ENCODE assay signal across 15 mouse cellular contexts in the genomic region with DNA sequence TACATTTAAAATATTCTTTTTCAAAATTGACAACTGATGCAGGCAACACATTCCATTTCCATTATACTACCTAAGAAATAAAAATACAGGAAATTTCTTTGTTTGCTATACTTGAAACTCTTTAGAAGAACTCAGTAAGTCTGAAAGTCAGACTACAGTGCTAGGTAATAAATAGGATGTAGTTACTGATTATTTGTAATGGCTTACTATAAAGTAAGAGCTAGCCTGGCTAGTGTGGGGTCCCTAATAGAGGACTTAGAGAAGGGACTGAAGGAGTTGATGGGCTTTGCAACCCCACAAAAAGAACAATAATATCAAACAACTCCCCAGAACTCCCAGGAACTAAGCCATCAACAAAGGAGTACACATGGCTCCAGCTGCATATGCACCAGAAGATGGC.
"Had no signal": no experiment of that assay in that cellular context is flagged by ENCODE, and none has a peak within 500 bp of the region (broad histone marks: within the 10 kb centered on the region; RNA-seq: fewer than 3 reads in every experiment).

No protein-coding gene starts in this region.

- H3K36me3 ChIP-seq: neural tube, embryonic 15.5 days; stomach, embryonic 15.5 days had no signal

- H3K9ac ChIP-seq: neural tube, embryonic 15.5 days; stomach, embryonic 15.5 days had no signal

- H3K9me3 ChIP-seq: neural tube, embryonic 15.5 days; stomach, embryonic 15.5 days had no signal

- H3K4me2 ChIP-seq: neural tube, embryonic 15.5 days; stomach, embryonic 15.5 days had no signal

- H3K27ac ChIP-seq: neural tube, embryonic 15.5 days; stomach, embryonic 15.5 days; stomach, postnatal 0 days had no signal

- H3K4me3 ChIP-seq: neural tube, embryonic 15.5 days; stomach, embryonic 15.5 days had no signal

- H3K4me1 ChIP-seq: neural tube, embryonic 15.5 days; stomach, embryonic 15.5 days had no signal

- H3K27me3 ChIP-seq: neural tube, embryonic 15.5 days; stomach, embryonic 15.5 days had no signal

- DNase-seq: retina, postnatal 1 day; right cerebral cortex, adult 18-20 months; right cerebral cortex, postnatal 14 days; right cerebral cortex, postnatal 25 days; right cerebral cortex, postnatal 4 days; spleen, adult 18-20 months; thymus, adult 18-20 months; thymus, adult 2 months; thymus, postnatal 14 days; thymus, postnatal 25 days; thymus, postnatal 36 days; thymus, postnatal 4 days had no signal
